16 mouse cellular contexts compared by ENCODE assay signal in genomic region chr8:92838616-92839015, GRCm38 (mm10). TPM values are rescaled to one million over a fixed set of nuclear protein-coding genes. Genes with fewer than 3 reads are reported as not detected.
"Had no signal": no experiment of that assay in that cellular context is flagged by ENCODE, and none has a peak within 500 bp of the region (broad histone marks: within the 10 kb centered on the region; RNA-seq: fewer than 3 reads in every experiment).

No protein-coding gene starts in this region.

- ATAC-seq: midbrain, embryonic 15.5 days had no signal

- H3K36me3 ChIP-seq: midbrain, embryonic 12.5 days; midbrain, embryonic 15.5 days; stomach, embryonic 15.5 days had no signal

- H3K9ac ChIP-seq: lung, embryonic 14.5 days; midbrain, embryonic 12.5 days; midbrain, embryonic 15.5 days; neural tube, embryonic 12.5 days; stomach, embryonic 15.5 days had no signal

- H3K4me2 ChIP-seq: lung, embryonic 14.5 days; midbrain, embryonic 12.5 days; midbrain, embryonic 15.5 days; neural tube, embryonic 12.5 days; stomach, embryonic 15.5 days had no signal

- DNase-seq: lung, embryonic 14.5 days; lung, postnatal 10 days; right cerebral cortex, postnatal 14 days; thymus, adult 2 months; thymus, postnatal 25 days; thymus, postnatal 4 days had no signal

- H3K9me3 ChIP-seq: midbrain, embryonic 10.5 days; midbrain, embryonic 12.5 days; midbrain, embryonic 15.5 days; neural tube, embryonic 12.5 days; stomach, embryonic 15.5 days had no signal

- H3K27me3 ChIP-seq: midbrain, embryonic 12.5 days; midbrain, embryonic 15.5 days; neural tube, embryonic 12.5 days; stomach, embryonic 15.5 days had no signal

- H3K4me3 ChIP-seq: midbrain, embryonic 10.5 days; midbrain, embryonic 12.5 days; midbrain, embryonic 15.5 days; neural tube, embryonic 12.5 days; stomach, embryonic 15.5 days had no signal

- H3K4me1 ChIP-seq: midbrain, embryonic 10.5 days; midbrain, embryonic 12.5 days; midbrain, embryonic 15.5 days; neural tube, embryonic 12.5 days; stomach, embryonic 15.5 days had no signal

- H3K27ac ChIP-seq: midbrain, embryonic 10.5 days; midbrain, embryonic 12.5 days; midbrain, embryonic 15.5 days; neural tube, embryonic 12.5 days; stomach, embryonic 15.5 days; stomach, postnatal 0 days had no signal

RNA-seq across cellular contexts. Expression of gene Mmp2, which starts 11.5 kb away (rescaled TPM):
- total RNA-seq: megakaryocyte, adult 5-6 weeks; megakaryocyte-erythroid progenitor cell, adult 5-6 weeks; monocyte, adult 5-6 weeks; neutrophil, adult 5-6 weeks had no signal
